Mouse (Mus musculus) CD4-positive, CD25-positive, alpha-beta regulatory T cell, adult 2 months (primary cell): ENCODE measurements around the gene Rab7.
"Not testable (repeated sequence)": the region's sequence is repeated elsewhere in the genome, so short reads cannot be mapped to it uniquely, and the experiment has no call there.

ENCODE experiments used
- DNase-seq: peaks from one replicate; pipeline ENCODE4 v3.0.0-alpha.2; 2012; ENCODE audit warnings: low read depth, low spot score

The Rab7 gene

DNA sequence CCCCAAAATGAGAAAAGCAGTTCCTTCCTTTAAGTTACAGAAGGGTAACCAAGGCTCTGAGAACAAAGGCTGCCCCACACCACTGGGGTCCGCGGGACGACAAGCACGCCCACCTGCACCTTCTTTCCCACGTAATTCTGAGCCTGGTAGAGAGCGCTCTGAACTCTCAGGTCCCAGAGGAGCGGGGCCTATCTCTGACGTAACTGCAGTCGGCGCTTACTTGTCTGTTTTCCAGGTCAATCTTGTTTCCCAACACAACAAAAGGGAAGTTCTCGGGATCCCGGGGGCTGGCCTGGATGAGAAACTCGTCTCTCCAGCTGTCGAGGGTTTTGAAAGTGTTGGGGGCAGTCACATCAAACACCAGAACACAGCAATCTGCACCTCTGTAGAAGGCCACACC lies 40.3 kb downstream of the Rab7 start:
- DNase-seq: not testable (repeated sequence)

DNA sequence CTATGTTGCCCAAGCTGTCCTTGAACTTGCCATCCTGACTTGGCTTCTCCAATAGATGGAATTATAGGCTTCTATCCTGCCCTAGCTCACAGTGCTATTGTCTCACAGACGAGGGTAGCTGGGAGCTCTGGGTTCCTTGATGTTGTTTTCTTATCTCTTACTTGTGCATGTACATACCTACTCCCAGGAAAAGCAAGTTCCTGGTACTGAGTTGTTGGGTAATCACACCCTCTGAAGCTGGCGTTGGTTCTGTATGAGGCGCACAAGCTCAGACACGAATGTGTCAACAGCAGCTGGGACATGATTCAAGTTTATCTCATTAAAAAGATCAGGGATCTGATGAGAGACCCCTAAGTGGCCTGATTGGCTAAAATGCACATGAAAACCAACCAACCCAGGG lies 41.6 kb downstream of the Rab7 start:
- DNase-seq: no peak

DNA sequence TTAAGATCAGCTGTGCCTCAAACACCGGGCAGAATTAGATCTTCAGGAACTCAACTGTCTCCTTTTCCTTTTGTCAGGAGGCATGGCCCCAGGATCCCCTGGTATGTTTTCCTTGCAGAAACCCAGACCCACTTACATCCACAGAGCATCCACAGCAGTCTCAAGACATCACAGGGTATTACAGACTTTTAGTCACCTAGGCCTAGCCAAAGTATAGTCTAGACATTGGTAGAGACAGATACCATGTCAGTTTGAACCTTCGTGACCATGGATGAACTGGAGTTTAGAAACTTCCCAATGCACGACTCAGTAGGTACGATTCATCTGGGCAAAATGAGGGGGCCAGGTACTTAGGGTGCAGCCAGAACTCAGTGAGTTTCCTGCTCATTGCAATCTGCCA lies 46.7 kb downstream of the Rab7 start:
- DNase-seq: no peak

DNA sequence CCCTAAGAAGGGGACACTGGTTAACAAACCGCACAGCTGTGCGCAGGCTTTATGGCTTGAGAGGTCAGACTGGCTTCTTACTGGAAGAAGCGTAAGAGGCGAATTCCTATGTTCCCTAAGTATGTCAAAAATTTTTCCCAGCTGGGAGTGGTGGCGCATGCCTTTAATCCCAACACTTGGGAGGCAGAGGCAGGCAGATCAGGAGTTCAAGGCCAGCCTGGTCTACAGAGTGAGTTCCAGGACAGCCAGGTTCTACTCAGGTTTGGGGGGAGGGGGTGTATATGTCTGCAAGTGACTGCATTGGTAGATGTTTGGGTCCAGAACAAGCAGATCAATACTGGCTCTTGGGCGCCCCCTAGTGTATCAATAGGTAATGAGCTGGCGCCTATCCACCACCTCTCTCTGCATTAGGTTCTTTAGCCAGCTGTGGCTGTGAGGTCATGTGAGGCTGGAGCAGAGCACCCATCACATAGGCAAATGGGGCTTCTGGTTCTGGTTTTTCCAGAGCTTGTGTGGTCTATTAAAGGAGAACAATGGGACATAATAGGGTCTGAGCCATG lies 47.3 kb downstream of the Rab7 start:
- DNase-seq: peak; percentile 78

DNA sequence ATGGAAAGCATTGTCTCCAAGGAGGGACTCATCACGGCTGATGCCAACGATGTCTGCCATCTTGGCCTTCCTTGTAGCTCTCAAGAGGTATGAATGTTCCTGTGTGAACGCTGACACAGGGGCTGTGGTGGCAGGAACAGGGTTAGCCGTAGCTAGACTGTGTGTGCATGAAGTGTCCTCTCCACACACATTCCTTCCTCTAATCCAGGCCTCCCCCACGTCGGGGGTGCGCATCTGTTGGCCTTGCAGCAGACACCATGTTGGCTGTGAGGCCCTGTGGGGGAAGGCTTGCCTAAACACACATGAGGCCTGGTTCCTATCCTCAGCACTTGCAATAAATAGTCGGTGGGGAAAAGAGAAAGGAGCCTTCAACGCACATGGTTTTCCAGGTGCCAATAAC lies 48.5 kb downstream of the Rab7 start:
- no peak for DNase-seq

DNA sequence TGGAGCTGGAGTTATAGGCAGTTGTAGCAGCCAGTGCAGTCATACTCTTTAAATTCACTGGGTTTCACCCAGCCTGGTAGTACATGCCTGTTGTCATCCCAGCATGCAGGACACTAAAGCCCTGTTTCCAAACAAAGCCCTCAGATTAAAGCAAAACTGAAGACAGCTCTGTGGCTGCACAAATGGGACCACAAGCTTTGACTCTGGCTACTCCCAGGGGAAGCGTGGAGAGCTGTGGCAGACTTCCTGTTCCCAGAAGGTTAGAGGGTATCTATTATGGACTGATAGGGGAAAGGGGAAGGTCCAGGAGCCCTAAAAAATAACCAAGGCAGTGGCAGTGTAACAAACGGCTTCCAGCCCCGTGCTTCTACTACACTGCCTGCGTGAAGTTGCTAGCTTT lies 49.6 kb downstream of the Rab7 start:
- no peak for DNase-seq

DNA sequence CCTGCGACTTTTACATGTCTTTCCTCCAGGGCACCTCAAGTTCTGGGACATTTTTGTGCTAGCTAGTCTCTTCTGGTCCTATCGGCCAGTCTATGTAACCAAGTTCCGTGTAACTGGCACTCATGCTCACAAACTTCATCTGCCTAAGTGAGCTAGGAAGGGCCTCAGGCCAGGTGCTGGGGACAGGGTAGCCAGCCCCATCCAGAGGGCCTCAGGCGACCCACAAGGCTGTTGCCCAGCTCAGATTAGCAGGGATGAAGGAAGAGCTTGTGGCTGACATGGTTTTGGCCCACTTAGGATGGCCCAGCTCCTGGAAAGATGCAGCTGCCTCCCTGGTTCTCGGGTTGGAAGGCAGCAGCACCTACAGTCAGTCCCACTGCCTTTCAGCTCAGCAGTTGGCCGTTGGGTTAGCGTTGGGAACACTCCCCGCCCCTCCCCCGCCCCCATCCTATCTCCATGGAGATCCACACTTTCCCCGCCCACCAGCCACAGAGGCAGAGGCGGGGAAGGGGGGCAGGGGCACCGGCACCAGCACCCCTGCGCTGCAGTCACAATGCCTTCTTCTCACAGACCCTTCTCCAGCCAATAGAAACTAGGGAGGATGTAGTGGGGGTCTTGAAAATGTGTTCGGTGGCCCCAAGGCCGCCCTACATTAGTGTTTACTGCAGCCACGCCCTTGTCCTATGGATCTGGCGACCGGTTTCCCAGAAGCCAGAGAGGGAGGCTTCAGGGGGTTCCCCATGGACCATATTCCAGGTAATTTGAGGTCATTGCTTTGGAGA lies 51.1 kb downstream of the Rab7 start:
- no peak for DNase-seq

DNA sequence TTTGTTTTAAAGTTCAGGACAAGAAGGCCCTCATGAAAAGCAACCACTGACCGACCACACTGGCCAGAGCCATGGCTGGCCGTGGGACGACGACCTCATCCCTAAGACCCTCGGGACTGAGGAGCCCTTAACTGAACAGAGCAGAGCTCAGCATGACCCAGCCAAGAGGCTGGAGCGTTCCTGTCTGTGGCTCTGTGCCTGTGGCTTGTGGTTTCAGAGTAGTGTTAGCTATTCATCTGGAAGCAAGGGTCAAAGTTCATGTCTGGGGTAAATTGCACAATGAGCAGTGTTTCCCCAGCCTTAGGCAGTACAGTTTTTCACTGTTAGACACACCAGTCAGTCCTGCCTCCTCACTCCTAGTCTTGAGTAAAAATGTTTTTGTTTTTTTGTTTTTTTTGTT lies 52.3 kb downstream of the Rab7 start:
- no peak for DNase-seq

DNA sequence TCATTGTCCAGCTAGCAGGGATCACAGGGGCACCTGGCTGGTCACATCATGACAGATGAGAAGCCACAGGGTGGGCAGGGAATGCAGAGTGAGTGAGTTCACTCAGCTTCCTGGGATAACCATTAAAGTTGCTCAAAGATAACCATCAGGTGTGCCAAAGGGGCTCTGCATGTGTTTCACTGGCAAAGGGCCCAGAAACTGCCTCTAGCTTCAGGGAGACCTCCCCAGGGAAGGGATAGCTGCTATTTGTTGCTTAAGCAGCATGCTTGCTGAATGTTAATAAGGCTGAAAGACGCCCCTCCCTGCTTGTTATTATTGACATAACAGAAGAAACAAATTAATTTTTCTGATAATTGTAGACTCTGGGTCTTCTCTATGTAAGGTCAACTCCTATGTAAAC lies 53.2 kb downstream of the Rab7 start:
- DNase-seq: no peak

DNA sequence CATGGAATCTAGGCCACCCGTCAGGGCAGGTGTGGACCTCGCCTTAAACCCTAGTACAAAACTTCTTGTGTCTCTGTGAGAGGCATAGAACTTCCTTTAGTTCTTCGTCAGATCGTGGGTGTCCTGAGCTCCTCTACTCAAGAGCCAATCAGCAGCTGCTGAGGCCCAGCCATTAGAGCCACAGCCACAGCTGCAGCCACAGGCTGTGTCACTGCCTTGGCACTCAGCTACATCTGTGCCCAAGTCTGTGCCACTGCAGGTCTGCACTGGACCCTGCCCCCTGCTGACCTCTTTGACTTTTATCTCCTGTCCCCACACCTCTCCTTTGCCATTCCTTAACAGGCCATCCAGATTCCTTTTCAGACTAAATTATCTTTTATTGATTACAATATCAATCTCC lies 53.9 kb downstream of the Rab7 start:
- no peak for DNase-seq

DNA sequence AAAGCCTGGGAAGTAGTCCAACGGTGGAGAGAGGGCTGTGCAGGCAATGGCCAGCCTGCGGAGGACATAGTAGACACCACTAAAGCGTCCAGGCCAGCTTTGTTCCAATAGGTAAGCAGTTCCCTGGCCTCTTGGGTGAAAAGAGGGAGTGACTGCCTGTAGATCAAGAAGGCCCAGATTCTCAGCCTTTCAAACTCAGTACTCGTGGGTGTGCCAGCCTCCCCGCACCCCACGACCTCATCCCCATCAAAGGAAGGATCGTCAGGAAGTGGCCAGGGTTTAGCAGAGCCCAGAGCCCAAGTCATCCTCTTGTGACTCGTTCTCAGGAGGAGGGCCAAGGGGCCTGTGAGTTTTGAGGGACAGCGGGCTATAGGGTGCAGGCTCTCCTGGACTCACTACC lies 62.6 kb downstream of the Rab7 start:
- no peak for DNase-seq

DNA sequence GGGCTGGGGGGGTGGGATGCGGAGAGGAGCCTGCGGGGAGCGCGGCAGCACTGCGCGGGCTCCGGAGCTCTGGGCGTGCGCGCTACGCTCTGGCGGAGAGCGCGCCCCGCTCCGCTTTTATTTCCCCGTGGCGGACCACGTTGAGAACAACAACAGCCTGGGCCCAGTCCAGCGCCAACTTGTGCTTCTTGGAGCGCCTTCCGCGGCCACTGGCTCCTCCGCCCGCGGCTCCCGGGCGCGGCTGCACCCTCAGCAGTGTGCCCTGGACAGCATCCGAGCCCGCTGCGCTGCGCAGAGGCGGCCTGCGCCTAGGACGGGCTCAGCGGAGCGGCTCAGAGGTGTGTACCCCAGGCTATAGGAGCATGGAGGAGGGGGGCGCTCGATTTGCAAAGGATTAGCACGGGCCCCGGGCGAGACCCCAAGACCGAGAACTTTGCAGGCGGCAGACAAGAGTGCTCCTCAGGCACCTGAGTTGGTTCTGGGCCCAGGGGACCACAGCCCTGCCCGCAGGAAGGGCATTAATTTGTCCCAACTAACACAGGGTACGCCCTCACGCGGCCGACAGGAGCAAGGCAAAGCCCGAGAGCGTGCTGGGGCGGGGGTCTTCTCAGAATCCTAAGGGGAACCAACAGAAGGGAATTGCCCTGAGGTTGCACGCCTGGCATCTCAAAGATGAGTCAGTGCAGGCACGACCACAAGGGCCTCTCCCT lies 63.4 kb downstream of the Rab7 start, which contains the start of gene H1fx:
Gene H1fx (minus strand): TSS at position 91 of the 710 bp plus-strand sequence.
- no peak for DNase-seq

DNA sequence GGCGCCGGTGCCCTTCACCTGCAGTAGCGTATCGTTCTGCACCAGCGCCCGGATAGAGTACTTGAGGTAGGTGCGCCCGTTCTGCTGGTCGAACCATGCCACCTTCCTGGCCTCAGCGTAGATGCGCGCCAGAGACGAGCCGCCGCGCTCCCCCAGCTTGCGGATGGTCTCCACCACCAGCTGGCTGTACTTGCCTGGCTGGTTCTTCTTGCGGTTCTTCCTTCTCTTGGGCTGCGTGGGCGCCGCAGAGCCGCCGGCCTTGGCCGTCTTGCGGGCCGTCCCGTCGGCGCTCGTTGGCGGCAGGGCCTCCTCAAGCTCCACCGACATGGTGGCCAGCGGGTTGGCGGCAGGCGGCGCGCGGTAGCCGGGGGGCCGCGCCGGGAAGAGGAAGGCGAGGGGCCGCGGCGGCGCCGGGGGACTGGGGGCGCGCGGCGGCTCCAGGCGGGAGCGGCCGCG lies 64.0 kb downstream of the Rab7 start:
- DNase-seq: no peak

DNA sequence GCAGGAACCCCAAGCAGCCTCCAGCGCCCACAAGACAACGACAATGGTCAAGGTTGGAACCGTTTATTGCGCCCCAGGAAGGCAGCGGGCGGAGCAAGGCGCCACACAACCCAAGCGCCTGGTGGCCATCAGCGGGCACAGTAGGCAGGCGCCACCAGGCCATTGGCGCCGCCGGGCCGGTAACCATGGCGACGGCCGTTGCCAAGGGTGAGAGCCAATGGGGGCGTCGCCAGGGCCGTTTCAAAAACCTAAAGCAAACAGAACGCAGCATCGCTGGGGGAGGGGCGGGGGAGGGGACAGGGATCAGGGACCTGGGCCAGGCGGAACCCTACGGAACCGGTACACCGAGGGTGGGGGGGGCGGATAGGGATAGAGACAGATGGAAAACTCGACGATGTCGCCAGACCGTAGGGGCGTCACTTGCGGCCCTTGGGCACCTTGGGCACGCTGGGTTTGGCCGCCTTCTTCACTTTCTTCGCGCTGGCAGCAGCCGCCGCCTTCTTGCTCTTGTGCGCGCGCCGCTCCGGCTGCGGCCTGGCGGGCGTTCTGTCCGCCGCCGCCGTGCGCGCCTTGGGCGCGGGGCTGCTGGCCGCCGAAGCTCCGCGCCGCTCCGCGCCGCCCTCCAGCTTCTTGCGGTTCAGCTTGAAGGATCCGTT lies 64.6 kb downstream of the Rab7 start:
- DNase-seq: no peak

DNA sequence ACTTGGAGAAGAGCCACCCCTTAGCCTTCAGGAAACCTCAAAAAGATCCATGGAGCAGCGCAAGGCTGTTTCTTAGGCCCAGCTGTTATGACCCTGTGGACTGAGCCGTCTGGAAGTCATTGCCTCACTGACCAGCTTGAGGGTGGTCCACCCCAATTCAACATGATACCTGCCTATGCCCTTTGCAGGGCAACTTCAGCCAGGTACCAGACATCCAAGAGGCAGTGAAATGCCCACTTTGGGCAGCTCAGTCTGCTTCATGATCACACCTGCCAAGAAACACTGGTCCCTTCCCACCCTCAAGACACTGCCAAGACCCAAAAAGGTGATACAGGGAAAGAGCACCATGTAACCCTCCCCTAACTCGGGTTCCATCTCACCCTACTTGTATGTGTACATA lies 65.3 kb downstream of the Rab7 start:
- DNase-seq: no peak

DNA sequence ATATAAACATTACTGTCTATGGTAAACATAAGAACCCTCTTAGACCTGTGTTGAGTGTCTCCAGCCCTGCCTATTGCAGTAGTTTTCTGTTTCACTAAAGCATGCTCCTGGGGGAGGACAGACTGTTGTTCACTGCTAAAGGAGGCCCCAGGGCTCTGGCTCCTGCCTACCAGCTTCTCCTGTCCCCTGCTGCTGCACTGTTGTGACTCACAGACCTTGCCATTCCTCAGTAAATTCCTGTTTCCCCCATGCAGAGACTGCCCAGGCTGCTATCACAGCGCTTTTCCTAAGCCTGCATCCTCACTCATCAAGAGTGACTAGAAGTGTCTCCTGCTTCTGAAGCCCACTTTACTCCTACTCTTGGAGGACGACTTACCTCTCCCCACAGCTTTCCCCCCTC lies 75.0 kb downstream of the Rab7 start:
- no peak for DNase-seq

DNA sequence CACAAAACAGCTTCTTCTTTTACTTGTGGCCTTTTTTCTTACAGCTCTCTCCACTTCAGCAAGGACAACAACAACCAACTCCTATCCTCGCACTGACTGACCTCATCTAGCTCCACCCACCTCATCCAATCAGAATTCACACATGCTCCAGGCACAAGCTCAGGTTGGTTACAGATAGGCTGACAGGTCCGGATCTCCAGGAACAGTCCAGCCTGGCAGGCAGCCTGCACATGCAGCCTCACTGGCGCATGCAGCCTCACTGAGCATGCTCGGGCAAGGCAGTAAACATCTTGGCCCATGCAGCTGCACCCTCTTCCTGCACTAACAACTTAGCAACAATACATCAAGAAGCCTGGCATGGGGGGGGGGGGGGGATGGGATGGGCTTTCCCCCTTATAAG lies 82.6 kb downstream of the Rab7 start:
- not testable (repeated sequence) for DNase-seq
